Mouse (Mus musculus) Patski (cell line): ENCODE data around the gene Zfp583. TPM values are rescaled to one million over a fixed set of nuclear protein-coding genes. Genes with fewer than 3 reads are reported as not detected.
"Not testable (repeated sequence)": the region's sequence is repeated elsewhere in the genome, so short reads cannot be mapped to it uniquely, and the experiment has no call there.

Experiments used
- ATAC-seq: fragments of 100-300 bp; one replicate; pipeline ENCODE4 v1.8.0; 2021
- CTCF ChIA-PET: fragments of 350-600 bp; sonication (Branson Sonifier 250); formaldehyde crosslinking; loops from one replicate; lab custom pipeline; 2022; ENCODE audit warnings: inconsistent platforms; lab: Charles Lee
- POLR2A ChIA-PET: fragments of 350-600 bp; sonication (Branson Sonifier 250); formaldehyde crosslinking; loops from one replicate; lab custom pipeline; 2022; ENCODE audit warnings: antibody characterized with exemption, inconsistent platforms; lab: Charles Lee
- DNase-seq: peaks from one replicate; pipeline ENCODE4 v3.0.0-alpha.2; 2011; ENCODE audit warnings: low read depth, low spot score
- H3K27me3 ChIP-seq: fragments of 371-371 bp; one replicate; pipeline ENCODE4 v1.5.1; 2021
- CTCF ChIP-seq: fragments of 100-300 bp; IDR thresholded peaks from one replicate; pipeline ENCODE4 v1.5.1; 2021
- in situ Hi-C: fragments of 300-500 bp; cut with MboI; formaldehyde crosslinking; loops from 3 replicates; pipeline ENCODE4 v1.11.1; 2018; ENCODE audit warnings: low pct_unique_long_range_greater_than_20kb, mixed read lengths
- polyA plus RNA-seq: library from polyadenylated mRNA; unstranded; gene quantifications from one replicate; pipeline ENCODE4 v1.2.3, GENCODE M21; 2021

Zfp583 gene
- polyA plus RNA-seq, 1 experiment from 2014 or later: not detected

GRCm38 (mm10) chr7:6360477-6361060 is 29.5 kb upstream of the Zfp583 start:
- DNase-seq (no peak), ATAC-seq (no peak)
- no peak for TF ChIP-seq CTCF
- in situ Hi-C loops: loop anchor here (5.0 kb wide), 2 partner anchors 367 to 557 kb away; no protein-coding TSS in a partner anchor
- ChIA-PET POLR2A (interaction anchor here (0.7 kb wide), 1 partner anchor 49 kb away, joined by 3 read pairs; the partner anchor contains the start of gene Gm20715), CTCF (interaction anchor here (1.4 to 3.3 kb wide), 4 partner anchors 17 to 368 kb away, joined by 3 to 17 read pairs (median 6); partner anchors contain the start of gene Gm3854)
- peaks cover 8% of the 10 kb centered on the region for H3K27me3 ChIP-seq

- ATAC-seq (no peak), DNase-seq (no peak)
- ChIA-PET POLR2A (no interaction called here), CTCF (interaction anchor here (0.7 to 3.3 kb wide), 10 partner anchors 12 to 369 kb away, joined by 3 to 17 read pairs (median 3); partner anchors contain the start of gene Gm3854)
- H3K27me3 ChIP-seq: peaks cover 9% of the 10 kb centered on the region
- in situ Hi-C loops: loop anchor here (5.0 kb wide), 2 partner anchors 73 to 168 kb away; no protein-coding TSS in a partner anchor
- peak; percentile 43 for TF ChIP-seq CTCF
Observed at GRCm38 (mm10) chr7:6358937-6359590, 28.0 kb upstream of the Zfp583 start.

GRCm38 (mm10) chr7:6358121-6358520 is 27.0 kb upstream of the Zfp583 start:
- CTCF ChIA-PET: interaction anchor here (1.4 to 3.3 kb wide), 3 partner anchors 11 to 370 kb away, joined by 3 to 17 read pairs (median 3); no protein-coding TSS in a partner anchor
- DNase-seq: no peak
- POLR2A ChIA-PET: no interaction called here
- no peak for ATAC-seq
- no peak for TF ChIP-seq CTCF
- in situ Hi-C loops: loop anchor here (5.0 kb wide), 2 partner anchors 74 to 169 kb away; no protein-coding TSS in a partner anchor
- H3K27me3 ChIP-seq: peaks cover 9% of the 10 kb centered on the region

DNA sequence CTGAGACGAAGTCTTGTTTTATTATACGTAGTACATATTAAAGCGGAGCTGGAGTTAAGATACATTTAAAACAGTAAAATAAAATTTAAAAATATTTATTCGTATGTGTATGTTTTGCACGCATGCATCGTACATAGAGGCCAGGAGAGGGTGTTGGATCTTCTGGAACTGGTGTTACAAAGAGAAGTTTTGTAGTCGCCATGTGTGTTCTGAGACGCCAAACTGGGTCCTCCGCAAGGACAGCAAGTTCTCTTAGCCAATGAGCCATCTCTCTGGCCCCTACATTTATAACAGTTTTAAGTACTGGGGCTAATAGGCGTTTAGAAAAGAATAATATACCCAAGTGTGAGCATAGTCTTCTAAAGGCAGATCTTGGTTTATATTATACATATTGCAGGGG is 13.0 kb upstream of the Zfp583 start:
- ChIA-PET POLR2A (no interaction called here), CTCF (interaction anchor here (1.8 kb wide), 1 partner anchor 16 kb away, joined by 8 read pairs; no protein-coding TSS in a partner anchor)
- no peak for TF ChIP-seq CTCF
- no peak for ATAC-seq
- no peak for DNase-seq
- peaks cover 26% of the 10 kb centered on the region for H3K27me3 ChIP-seq
- in situ Hi-C loops: no loop called here

DNA sequence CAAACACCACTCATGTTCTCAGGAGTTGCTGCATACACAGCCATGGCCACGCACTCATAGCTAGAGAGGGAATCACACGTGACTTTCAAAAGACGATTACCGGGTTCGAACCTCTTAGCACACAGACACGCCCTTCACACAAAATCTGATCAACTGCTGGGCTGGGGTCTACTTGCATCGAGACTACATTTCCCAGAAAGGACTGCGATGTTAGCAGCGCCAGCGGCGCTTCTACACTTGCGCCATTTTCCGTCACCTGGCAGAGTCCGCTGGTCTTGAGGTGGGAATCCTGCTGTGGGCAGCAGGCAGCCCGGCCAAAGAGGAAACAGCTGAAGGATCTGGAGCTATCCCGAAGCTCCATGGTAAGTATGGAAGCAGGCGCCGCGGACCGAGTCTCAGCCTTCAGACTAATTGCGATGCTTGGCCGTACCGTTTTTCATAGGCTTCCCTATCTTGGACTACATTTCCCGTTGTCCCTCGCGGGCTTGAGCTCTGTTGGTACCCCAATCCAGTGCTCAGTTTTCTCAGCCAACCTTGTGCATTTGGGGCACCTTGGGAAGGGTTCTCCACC is 12.5 kb upstream of the Zfp583 start, which contains the start of gene Gm3854:
Gene Gm3854 (plus strand): TSS at position 259 of the 571 bp plus-strand sequence.
- ChIA-PET CTCF (interaction anchor here (1.8 kb wide), 1 partner anchor 16 kb away, joined by 8 read pairs; no protein-coding TSS in a partner anchor), POLR2A (interaction anchor here (0.6 to 0.7 kb wide), 2 partner anchors 33 to 96 kb away, joined by 3 to 5 read pairs; no protein-coding TSS in a partner anchor)
- no peak for TF ChIP-seq CTCF
- ATAC-seq: peak; percentile 93
- DNase-seq: no peak
- H3K27me3 ChIP-seq: peaks cover 26% of the 10 kb centered on the region
- in situ Hi-C loops: no loop called here

- no peak for TF ChIP-seq CTCF
- in situ Hi-C loops: no loop called here
- no peak for ATAC-seq
- peaks cover 37% of the 10 kb centered on the region for H3K27me3 ChIP-seq
- CTCF ChIA-PET: no interaction called here
- POLR2A ChIA-PET: no interaction called here
- DNase-seq: no peak
Observed at GRCm38 (mm10) chr7:6339865-6340264, 8.8 kb upstream of the Zfp583 start.

- CTCF ChIA-PET: no interaction called here
- in situ Hi-C loops: no loop called here
- POLR2A ChIA-PET: no interaction called here
- peaks cover 11% of the 10 kb centered on the region for H3K27me3 ChIP-seq
- ATAC-seq (no peak), DNase-seq (no peak)
- TF ChIP-seq CTCF: no peak
Observed at GRCm38 (mm10) chr7:6330458-6331232, 440 bp downstream of the Zfp583 start.

- in situ Hi-C loops, DNase-seq, ATAC-seq, H3K27me3 ChIP-seq: not testable (repeated sequence)
- ChIA-PET CTCF (interaction anchor here (1.1 kb wide), 2 partner anchors 18 to 229 kb away, joined by 3 read pairs; no protein-coding TSS in a partner anchor), POLR2A (interaction anchor here (0.7 kb wide), 1 partner anchor 95 kb away, joined by 3 read pairs; no protein-coding TSS in a partner anchor)
Observed at GRCm38 (mm10) chr7:6300796-6301195, 30.3 kb downstream of the Zfp583 start.

GRCm38 (mm10) chr7:6291121-6291520 is 40.0 kb downstream of the Zfp583 start:
- in situ Hi-C loops, DNase-seq, ATAC-seq, POLR2A ChIA-PET, H3K27me3 ChIP-seq, CTCF ChIA-PET: not testable (repeated sequence)
